Mouse (Mus musculus): ENCODE results near the gene Cutc. TPM values are rescaled to one million over a fixed set of nuclear protein-coding genes. Genes with fewer than 3 reads are reported as not detected.

Gene Cutc
- polyA plus RNA-seq, 1 experiment from 2014 or later = 7.8 TPM

DNA sequence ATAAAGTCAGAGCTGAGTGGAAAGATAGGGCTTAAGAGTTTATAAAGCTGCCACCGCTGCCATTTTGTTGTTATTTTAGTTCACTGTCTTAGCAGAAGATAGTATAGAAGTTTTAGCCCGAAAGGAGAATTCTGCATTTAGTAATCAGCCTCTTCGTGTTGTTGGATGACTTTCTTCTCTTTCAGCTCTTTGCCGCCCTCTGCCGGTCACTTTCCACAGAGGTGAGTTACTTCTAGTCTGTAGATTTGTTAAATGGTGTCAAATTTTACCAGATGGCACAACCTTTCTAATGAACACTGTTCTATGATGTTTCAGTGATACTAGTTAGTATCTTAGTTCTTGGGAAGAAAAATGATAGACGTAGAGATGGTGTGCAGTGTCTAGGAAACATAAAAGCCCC, 7.7 kb downstream of the Cutc start:
- no peak for ATAC-seq (replicated peaks)
- Histone ChIP-seq H3K4me3 (no peak overlapping the region), H3K27me3 (no peaks in the 10 kb centered on the region), H3K36me3 (no peaks in the 10 kb centered on the region), H3K9me3 (no peaks in the 10 kb centered on the region), H3K4me2 (replicated peaks) (no peak overlapping the region), H3K9ac (replicated peaks) (no peak overlapping the region), H3K27ac (replicated peaks) (no peak overlapping the region), H3K4me1 (no peaks in the 10 kb centered on the region)
- WGBS = 24% methylated on average over 6 of the region's 6 CpGs

- Histone ChIP-seq H3K4me1 (no peaks in the 10 kb centered on the region), H3K27ac (replicated peaks) (no peak overlapping the region), H3K36me3 (no peaks in the 10 kb centered on the region), H3K4me2 (replicated peaks) (no peak overlapping the region), H3K9ac (replicated peaks) (no peak overlapping the region), H3K27me3 (no peaks in the 10 kb centered on the region), H3K4me3 (no peak overlapping the region), H3K9me3 (no peaks in the 10 kb centered on the region)
- ATAC-seq (replicated peaks) = no peak
These were observed 8.9 kb downstream of the Cutc start for GRCm38 (mm10) chr19:43761543-43762256.

- no peak overlapping the region for H3K27ac ChIP-seq (replicated peaks)
- H3K4me2 ChIP-seq (replicated peaks) = no peak overlapping the region
- 76% methylated on average over 2 of the region's 2 CpGs for WGBS
- no peaks in the 10 kb centered on the region for H3K4me1 ChIP-seq
- no peaks in the 10 kb centered on the region for H3K27me3 ChIP-seq
- no peak for ATAC-seq (replicated peaks)
- H3K9me3 ChIP-seq = no peaks in the 10 kb centered on the region
- no peak overlapping the region for H3K9ac ChIP-seq (replicated peaks)
- no peaks in the 10 kb centered on the region for H3K36me3 ChIP-seq
- no peak overlapping the region for H3K4me3 ChIP-seq
These were observed 9.6 kb downstream of the Cutc start for GRCm38 (mm10) chr19:43762410-43762809.

DNA sequence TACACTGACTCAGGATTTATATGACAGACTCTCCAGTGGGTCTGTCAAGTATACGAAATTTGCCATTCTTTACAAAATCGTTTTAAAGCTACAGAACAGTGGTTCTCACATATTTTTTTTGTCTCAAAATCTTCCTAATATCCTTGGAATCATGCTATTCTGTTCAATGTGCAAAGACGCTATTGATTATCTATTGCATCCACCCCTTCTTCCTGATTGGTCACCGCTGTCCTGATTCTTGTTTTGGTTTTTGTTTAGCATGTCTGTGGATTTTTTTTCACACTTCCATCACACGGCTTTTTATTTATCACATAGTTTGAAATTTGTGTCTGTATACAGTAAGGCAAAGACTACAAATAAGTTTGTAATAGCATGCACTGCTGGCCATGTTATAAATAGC, 13.7 kb downstream of the Cutc start:
- Histone ChIP-seq H3K4me1 (no peaks in the 10 kb centered on the region), H3K27ac (replicated peaks) (no peak overlapping the region), H3K9me3 (no peaks in the 10 kb centered on the region), H3K4me2 (replicated peaks) (no peak overlapping the region), H3K36me3 (no peaks in the 10 kb centered on the region), H3K27me3 (no peaks in the 10 kb centered on the region), H3K4me3 (no peak overlapping the region), H3K9ac (replicated peaks) (no peak overlapping the region)
- WGBS = 84% methylated on average over 5 of the region's 5 CpGs
- ATAC-seq (replicated peaks) = no peak

- no peak for ATAC-seq (replicated peaks)
- 79% methylated on average over 9 of the region's 9 CpGs for WGBS
- H3K27me3 ChIP-seq = no peaks in the 10 kb centered on the region
- no peaks in the 10 kb centered on the region for H3K4me1 ChIP-seq
- no peak overlapping the region for H3K4me2 ChIP-seq (replicated peaks)
- H3K9me3 ChIP-seq = no peaks in the 10 kb centered on the region
- no peaks in the 10 kb centered on the region for H3K36me3 ChIP-seq
- no peak overlapping the region for H3K27ac ChIP-seq (replicated peaks)
- H3K4me3 ChIP-seq = no peak overlapping the region
- H3K9ac ChIP-seq (replicated peaks) = no peak overlapping the region
These were observed 14.9 kb downstream of the Cutc start for GRCm38 (mm10) chr19:43767549-43768322.

DNA sequence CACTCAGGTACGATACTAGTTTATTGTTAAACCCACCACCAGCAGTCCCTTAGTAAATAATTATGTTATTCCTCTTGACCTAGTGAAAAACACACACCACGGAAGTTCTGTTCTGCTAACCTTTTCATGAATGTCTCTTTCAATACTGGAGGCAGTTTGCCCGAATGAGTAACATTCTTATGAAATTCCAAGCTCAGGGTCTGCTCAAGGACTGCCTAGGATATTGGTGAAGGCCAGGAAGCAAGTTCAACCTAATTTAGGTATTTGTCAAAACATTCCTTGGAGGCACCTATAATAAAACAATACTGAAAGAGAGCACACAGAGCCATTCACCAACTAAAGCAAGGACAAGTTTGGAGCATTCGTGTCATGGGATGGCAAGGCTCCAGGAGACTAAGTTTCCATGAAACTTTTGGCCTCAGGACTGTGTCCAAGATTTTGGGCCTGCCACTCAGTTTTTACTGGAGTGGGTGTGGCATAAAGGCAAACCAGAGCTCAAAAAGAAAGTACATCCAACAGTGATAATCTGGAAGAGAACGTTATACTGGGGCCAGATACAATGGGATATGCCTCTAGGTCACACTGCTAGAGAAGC, 16.7 kb downstream of the Cutc start:
- H3K36me3 ChIP-seq = no peaks in the 10 kb centered on the region
- 80% methylated on average over 5 of the region's 5 CpGs for WGBS
- ATAC-seq (replicated peaks) = no peak

GRCm38 (mm10) chr19:43770584-43770983, 17.8 kb downstream of the Cutc start:
- ATAC-seq (replicated peaks) = no peak
- no peak overlapping the region for H3K4me2 ChIP-seq (replicated peaks)
- H3K9ac ChIP-seq (replicated peaks) = no peak overlapping the region
- H3K36me3 ChIP-seq = no peaks in the 10 kb centered on the region
- no peak overlapping the region for H3K27ac ChIP-seq (replicated peaks)
- H3K4me3 ChIP-seq = no peak overlapping the region
- no peaks in the 10 kb centered on the region for H3K9me3 ChIP-seq
- 92% methylated on average over 4 of the region's 4 CpGs for WGBS
- no peaks in the 10 kb centered on the region for H3K4me1 ChIP-seq
- H3K27me3 ChIP-seq = no peaks in the 10 kb centered on the region

More for the DNA sequence above, 16.7 kb downstream of the Cutc start:
- Histone ChIP-seq H3K4me3 (no peak overlapping the region), H3K27me3 (no peaks in the 10 kb centered on the region), H3K4me1 (no peaks in the 10 kb centered on the region), H3K4me2 (replicated peaks) (no peak overlapping the region), H3K9me3 (no peaks in the 10 kb centered on the region), H3K9ac (replicated peaks) (no peak overlapping the region), H3K27ac (replicated peaks) (no peak overlapping the region)

DNA sequence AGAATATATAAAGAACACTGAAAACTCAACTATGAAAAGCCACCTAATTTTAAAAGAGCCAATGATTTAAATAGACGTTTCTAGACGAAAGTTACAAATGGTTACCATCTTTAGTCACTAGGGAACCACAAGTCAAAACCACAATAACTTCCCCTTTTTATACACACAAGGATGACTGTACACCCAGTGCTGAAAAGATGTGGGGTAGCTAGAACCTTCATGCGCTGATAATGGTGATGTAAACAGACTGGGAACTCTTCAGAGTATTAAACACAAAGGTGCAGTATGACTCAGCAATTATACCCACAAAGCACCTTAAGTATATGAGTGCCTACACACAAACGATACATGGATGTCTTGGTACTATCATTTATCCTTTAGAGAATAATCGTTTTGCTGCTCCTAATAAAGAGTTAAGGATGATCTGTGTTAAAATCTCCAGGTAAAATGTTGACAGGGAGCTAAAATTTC, 18.7 kb downstream of the Cutc start:
- Histone ChIP-seq H3K9me3 (no peaks in the 10 kb centered on the region), H3K4me1 (no peaks in the 10 kb centered on the region), H3K27ac (replicated peaks) (no peak overlapping the region), H3K9ac (replicated peaks) (no peak overlapping the region), H3K36me3 (no peaks in the 10 kb centered on the region), H3K4me3 (no peak overlapping the region), H3K27me3 (no peaks in the 10 kb centered on the region), H3K4me2 (replicated peaks) (no peak overlapping the region)
- 89% methylated on average over 5 of the region's 5 CpGs for WGBS
- ATAC-seq (replicated peaks) = no peak

DNA sequence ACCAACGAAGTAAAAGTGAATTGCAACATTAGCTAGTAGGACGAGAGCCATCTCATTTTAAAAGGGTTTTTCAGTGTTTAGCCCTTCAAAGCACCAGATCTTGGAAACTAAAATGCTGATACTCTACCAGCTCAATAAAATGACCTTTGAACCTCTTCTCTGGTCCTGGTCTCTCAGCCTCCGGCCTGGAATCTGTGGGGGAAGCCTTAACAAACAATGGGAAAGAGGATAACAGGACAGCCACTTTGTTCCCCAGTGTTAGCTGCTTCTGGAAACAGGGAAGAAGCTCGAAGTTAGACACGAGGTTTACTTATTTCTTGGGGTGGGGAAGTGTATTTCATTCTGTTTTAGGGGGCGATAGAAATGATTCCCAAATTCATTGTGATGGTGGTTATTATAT, 19.5 kb downstream of the Cutc start:
- Histone ChIP-seq H3K4me1 (no peaks in the 10 kb centered on the region), H3K4me2 (replicated peaks) (no peak overlapping the region), H3K27ac (replicated peaks) (no peak overlapping the region), H3K9ac (replicated peaks) (no peak overlapping the region), H3K27me3 (no peaks in the 10 kb centered on the region), H3K36me3 (no peaks in the 10 kb centered on the region), H3K9me3 (no peaks in the 10 kb centered on the region), H3K4me3 (no peak overlapping the region)
- no peak for ATAC-seq (replicated peaks)
- WGBS = 57% methylated on average over 6 of the region's 6 CpGs

GRCm38 (mm10) chr19:43775433-43775832, 22.6 kb downstream of the Cutc start:
- Histone ChIP-seq H3K4me1 (no peaks in the 10 kb centered on the region), H3K36me3 (no peaks in the 10 kb centered on the region), H3K9ac (replicated peaks) (no peak overlapping the region), H3K4me3 (no peak overlapping the region), H3K27me3 (no peaks in the 10 kb centered on the region), H3K4me2 (replicated peaks) (no peak overlapping the region), H3K9me3 (no peaks in the 10 kb centered on the region), H3K27ac (replicated peaks) (no peak overlapping the region)
- 89% methylated on average over 10 of the region's 10 CpGs for WGBS
- ATAC-seq (replicated peaks) = no peak

DNA sequence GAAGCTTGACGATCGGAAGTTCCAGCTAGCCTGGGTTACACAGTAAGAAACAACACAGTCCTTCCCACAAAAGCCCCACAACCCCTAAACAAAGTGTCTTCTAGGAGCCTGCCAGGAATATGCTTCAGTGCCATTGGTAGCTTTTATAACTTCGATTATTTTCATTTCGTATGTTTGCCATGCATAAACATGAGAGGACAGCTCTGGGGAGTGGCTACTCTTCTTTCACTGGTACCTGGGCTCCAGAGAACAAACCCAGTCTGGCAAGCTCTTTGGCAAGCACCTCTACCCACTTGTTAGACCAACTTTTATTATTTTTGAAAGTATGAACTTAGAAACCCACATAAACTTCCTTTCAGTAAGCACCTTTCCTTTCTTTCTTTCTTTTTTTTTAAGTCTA, 23.8 kb downstream of the Cutc start:
- 79% methylated on average over 4 of the region's 4 CpGs for WGBS
- ATAC-seq (replicated peaks) = no peak

DNA sequence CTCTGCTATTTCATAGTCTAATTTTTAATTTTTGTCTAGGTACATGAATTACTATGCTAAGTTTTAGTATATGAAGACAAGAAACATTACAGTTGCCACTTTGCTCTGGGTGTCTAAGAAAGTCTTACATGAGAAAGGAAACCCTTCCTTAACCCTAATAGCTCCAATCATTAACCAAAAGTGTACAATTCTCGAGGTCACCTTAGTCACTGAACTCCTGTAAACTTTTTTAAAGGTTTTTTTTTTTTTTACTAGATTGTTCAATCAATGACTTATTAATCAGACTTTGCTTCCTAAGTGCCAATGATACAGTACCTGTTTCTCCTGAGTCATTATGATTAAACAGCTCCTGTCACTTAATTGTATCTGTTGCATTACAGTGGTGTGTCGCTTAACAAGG, 24.5 kb downstream of the Cutc start:
- H3K9me3 ChIP-seq = no peaks in the 10 kb centered on the region
- no peak overlapping the region for H3K9ac ChIP-seq (replicated peaks)
- no peaks in the 10 kb centered on the region for H3K36me3 ChIP-seq
- H3K4me3 ChIP-seq = no peak overlapping the region
- WGBS = 72% methylated on average over 2 of the region's 2 CpGs
- H3K4me2 ChIP-seq (replicated peaks) = no peak overlapping the region
- H3K27ac ChIP-seq (replicated peaks) = no peak overlapping the region
- H3K27me3 ChIP-seq = no peaks in the 10 kb centered on the region
- no peaks in the 10 kb centered on the region for H3K4me1 ChIP-seq
- no peak for ATAC-seq (replicated peaks)

More for the DNA sequence above, 23.8 kb downstream of the Cutc start:
- Histone ChIP-seq H3K4me1 (no peaks in the 10 kb centered on the region), H3K36me3 (no peaks in the 10 kb centered on the region), H3K4me2 (replicated peaks) (no peak overlapping the region), H3K4me3 (no peak overlapping the region), H3K27me3 (no peaks in the 10 kb centered on the region), H3K9me3 (no peaks in the 10 kb centered on the region), H3K9ac (replicated peaks) (no peak overlapping the region), H3K27ac (replicated peaks) (no peak overlapping the region)

Data from forebrain, embryonic 15.5 days (tissue).